Mouse (Mus musculus) forebrain, embryonic 14.5 days (tissue): ENCODE results near the gene Shmt1. TPM values are rescaled to one million over a fixed set of nuclear protein-coding genes. Genes with fewer than 3 reads are reported as not detected.

Source experiments
- ATAC-seq: fragments of 200-750 bp; cut with Nextera tagmentation; 2 replicates; pipeline ENCODE4 v1.8.0; 2017; ENCODE audit warnings: mild to moderate bottlenecking, moderate library complexity
- DNase-seq: peaks from one replicate; pipeline ENCODE4 v3.0.0-alpha.2; 2015; ENCODE audit warnings: low spot score
- H3K27ac ChIP-seq: fragments of 300-500 bp; sonication (generic); 2 replicates; pipeline ENCODE4 v1.5.1; 2014; ENCODE audit warnings: low read depth, mild to moderate bottlenecking, control low read depth, low read length, moderate library complexity
- H3K27me3 ChIP-seq: fragments of 300-500 bp; sonication (generic); replicated peaks from 2 replicates; pipeline ENCODE4 v1.6.1; 2014; ENCODE audit warnings: low read length, control low read depth, mixed read lengths; ENCODE audit not compliant: control insufficient read depth, insufficient read depth
- H3K36me3 ChIP-seq: fragments of 300-500 bp; sonication (generic); 2 replicates; pipeline ENCODE4 v1.6.1; 2014; ENCODE audit warnings: low read length, control low read depth; ENCODE audit not compliant: control insufficient read depth, insufficient read depth
- H3K4me1 ChIP-seq: fragments of 300-500 bp; sonication (generic); 2 replicates; pipeline ENCODE4 v1.6.1; 2014; ENCODE audit warnings: antibody characterized with exemption, low read length, control low read depth; ENCODE audit not compliant: control insufficient read depth, insufficient read depth
- H3K4me2 ChIP-seq: fragments of 300-500 bp; sonication (generic); 2 replicates; pipeline ENCODE4 v1.6.1; 2014; ENCODE audit warnings: mild to moderate bottlenecking, control low read depth, low read length
- H3K4me3 ChIP-seq: fragments of 300-500 bp; sonication (generic); 2 replicates; pipeline ENCODE4 v1.5.1; 2014; ENCODE audit warnings: low read depth, low read length, control low read depth
- H3K9ac ChIP-seq: fragments of 300-500 bp; sonication (generic); 2 replicates; pipeline ENCODE4 v1.6.1; 2014; ENCODE audit warnings: mild to moderate bottlenecking, low read length, control low read depth, moderate library complexity
- H3K9me3 ChIP-seq: fragments of 300-500 bp; sonication (generic); replicated peaks from 2 replicates; pipeline ENCODE4 v1.6.1; 2016; ENCODE audit warnings: low read length, control low read depth, mixed read lengths; ENCODE audit not compliant: control insufficient read depth
- WGBS: fragments of 180-500 bp; shearing (Covaris S2); extraction: QIAGEN DNeasy Blood & Tissue Kit; methylation state at CpG from one replicate; pipeline ENCODE4 v1.1.7; 2014; 5-methylcytosine and 5-hydroxymethylcytosine counted together
- polyA plus RNA-seq: library from polyadenylated mRNA; unstranded; fragments of >200 nt; fragmentation: Nextera tagmentation; extraction: Ambion mirVana; gene quantifications from 2 replicates; pipeline ENCODE4 v1.2.1, GENCODE M21; 2014

The Shmt1 gene
- polyA plus RNA-seq, 1 experiment from 2014 or later = 17.3 TPM

DNA sequence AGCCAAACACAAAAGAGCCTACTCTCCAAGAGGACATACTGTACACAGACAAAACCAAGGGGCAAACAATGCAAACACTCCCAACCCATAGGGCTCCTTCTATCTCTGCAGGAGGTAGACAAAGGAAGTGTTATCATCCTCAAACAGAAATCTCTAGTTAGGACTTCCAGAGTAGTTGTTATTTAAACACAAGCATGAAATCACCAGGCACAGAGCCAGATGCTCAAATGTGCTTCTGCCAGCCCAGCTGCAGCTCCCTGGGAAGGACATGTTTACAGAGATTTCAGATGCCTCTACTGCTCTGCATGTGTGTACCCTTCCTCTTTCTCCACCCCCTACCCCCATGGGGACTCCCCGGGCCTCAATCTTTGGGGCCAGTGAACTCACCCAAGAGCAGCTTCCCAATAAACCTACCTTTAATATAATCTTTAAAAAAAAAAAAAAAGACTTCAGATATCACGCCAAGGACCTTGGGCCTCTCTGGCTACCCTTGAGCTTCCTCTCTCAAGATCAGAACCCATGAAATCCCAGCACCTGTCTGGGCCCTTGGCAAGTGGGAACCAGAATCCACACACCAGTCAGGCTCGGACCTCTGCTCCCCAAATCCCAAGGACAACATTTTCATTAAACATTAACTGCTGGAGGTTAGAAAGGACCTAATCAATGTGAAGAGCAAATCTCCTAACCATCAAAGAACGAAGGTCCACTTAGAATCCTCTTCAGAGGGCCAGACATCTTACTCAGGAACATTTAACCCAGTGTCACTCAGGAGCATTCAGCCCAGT is 3.0 kb downstream of the Shmt1 start:
- Histone ChIP-seq H3K4me3 (no peak overlapping the region), H3K27me3 (no peaks in the 10 kb centered on the region), H3K4me2 (no peak overlapping the region), H3K36me3 (no peaks in the 10 kb centered on the region), H3K4me1 (peaks cover 7% of the 10 kb centered on the region), H3K27ac (no peak overlapping the region), H3K9me3 (no peaks in the 10 kb centered on the region), H3K9ac (no peak overlapping the region)
- peak; percentile 52 for DNase-seq
- 81% methylated on average over 4 of the region's 4 CpGs for WGBS
- no peak for ATAC-seq

DNA sequence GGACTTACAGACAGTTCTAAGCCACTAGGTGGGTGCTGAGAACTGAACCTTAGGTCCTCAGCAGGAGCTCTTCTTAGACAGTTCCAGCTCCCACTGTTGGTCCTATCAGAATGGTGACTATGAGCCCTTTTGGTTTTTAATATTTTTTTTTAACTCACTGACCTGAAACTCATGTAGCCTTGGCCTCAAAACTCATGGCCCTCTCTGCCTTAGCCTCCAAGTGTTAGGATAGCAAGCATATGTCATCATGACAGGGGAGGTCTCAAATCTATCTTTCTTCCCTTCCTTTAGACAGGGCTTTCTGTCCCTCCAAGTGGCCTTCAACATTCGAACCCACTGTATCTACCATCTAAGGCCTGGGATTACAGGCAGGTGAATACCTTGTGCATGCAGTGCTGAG is 10.6 kb downstream of the Shmt1 start:
- Histone ChIP-seq H3K4me3 (no peak overlapping the region), H3K27me3 (no peaks in the 10 kb centered on the region), H3K4me1 (no peaks in the 10 kb centered on the region), H3K36me3 (peaks cover 12% of the 10 kb centered on the region; the same call in 1 of the 2 replicates), H3K4me2 (no peak overlapping the region), H3K27ac (no peak overlapping the region), H3K9me3 (no peaks in the 10 kb centered on the region), H3K9ac (no peak overlapping the region)
- DNase-seq (no peak), ATAC-seq (no peak)
- 86% methylated on average over 1 of the region's 1 CpGs for WGBS

DNA sequence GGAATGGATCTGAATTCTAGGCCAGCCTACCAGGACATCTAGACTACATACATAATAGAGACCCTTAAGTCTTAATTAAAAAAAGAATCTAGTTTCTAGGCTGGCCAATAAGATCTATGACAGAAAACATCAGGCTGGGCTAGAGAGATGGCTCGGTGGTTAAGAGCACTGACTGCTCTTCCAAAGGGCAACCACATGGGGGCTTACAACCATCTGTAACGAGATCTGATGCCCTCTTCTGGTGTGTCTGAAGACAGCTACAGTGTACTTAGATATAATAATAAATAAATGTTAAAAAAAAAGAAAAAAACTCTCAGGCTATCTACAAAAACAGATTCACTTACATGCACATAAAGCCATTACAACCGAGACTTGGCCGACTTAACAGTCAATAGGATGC is 11.5 kb downstream of the Shmt1 start:
- H3K4me2 ChIP-seq = no peak overlapping the region
- ATAC-seq = no peak
- 82% methylated on average over 4 of the region's 4 CpGs for WGBS
- no peak overlapping the region for H3K4me3 ChIP-seq
- no peak overlapping the region for H3K9ac ChIP-seq
- no peak for DNase-seq
- H3K27ac ChIP-seq = no peak overlapping the region
- H3K4me1 ChIP-seq = no peaks in the 10 kb centered on the region
- no peaks in the 10 kb centered on the region for H3K9me3 ChIP-seq
- H3K27me3 ChIP-seq = no peaks in the 10 kb centered on the region
- peaks cover 12% of the 10 kb centered on the region; the same call in 1 of the 2 replicates for H3K36me3 ChIP-seq

DNA sequence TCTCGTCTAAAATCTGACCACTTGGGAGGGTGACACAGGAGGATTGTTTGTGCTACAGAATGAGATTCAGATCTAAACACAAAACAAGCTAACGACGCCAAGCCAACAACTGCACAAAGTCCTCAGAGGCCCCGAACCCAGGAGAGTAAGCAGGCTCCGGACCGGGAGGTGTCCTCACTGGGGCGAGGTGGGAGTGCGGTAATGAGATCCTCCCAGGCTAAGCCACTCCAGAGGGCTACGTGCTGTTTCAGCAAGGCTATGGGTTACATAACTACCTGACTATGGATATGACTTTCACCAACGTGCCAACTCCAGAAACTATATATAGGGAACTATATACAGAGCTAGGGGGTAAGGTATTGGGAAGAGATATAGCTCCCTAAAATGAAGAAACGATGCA is 15.2 kb downstream of the Shmt1 start:
- no peaks in the 10 kb centered on the region for H3K27me3 ChIP-seq
- H3K27ac ChIP-seq = no peak overlapping the region
- no peak overlapping the region for H3K4me3 ChIP-seq
- no peak overlapping the region for H3K9ac ChIP-seq
- peaks cover 23% of the 10 kb centered on the region for H3K36me3 ChIP-seq
- whole genome bisulfite sequencing = 90% methylated on average over 11 of the region's 11 CpGs
- DNase-seq (no peak), ATAC-seq (no peak)
- no peak overlapping the region for H3K4me2 ChIP-seq
- H3K4me1 ChIP-seq = no peaks in the 10 kb centered on the region
- H3K9me3 ChIP-seq = no peaks in the 10 kb centered on the region

DNA sequence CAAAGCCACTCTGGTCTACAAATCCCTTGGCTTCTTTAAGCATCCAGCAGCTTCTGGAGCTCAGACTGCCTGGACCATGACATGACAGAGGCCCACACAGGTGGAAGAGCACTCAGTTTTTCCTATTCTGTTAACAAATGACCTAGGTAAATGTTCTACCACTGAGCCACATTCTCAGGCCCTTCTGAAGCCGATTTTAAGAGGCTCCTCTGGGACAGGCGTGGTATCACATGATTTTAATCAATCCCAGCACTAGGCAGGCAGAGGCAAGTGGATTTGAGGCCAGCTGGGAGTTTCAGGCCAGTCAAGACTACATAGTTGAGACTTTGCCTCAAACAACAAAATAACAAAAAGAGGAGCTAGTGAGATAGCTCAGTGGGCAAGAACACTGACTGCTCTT is 21.0 kb downstream of the Shmt1 start:
- Histone ChIP-seq H3K27me3 (no peaks in the 10 kb centered on the region), H3K9ac (no peak overlapping the region), H3K4me2 (no peak overlapping the region), H3K4me1 (no peaks in the 10 kb centered on the region), H3K4me3 (no peak overlapping the region), H3K27ac (no peak overlapping the region), H3K36me3 (peaks cover 54% of the 10 kb centered on the region), H3K9me3 (no peaks in the 10 kb centered on the region)
- ATAC-seq (no peak), DNase-seq (no peak)
- WGBS = 90% methylated on average over 2 of the region's 2 CpGs

DNA sequence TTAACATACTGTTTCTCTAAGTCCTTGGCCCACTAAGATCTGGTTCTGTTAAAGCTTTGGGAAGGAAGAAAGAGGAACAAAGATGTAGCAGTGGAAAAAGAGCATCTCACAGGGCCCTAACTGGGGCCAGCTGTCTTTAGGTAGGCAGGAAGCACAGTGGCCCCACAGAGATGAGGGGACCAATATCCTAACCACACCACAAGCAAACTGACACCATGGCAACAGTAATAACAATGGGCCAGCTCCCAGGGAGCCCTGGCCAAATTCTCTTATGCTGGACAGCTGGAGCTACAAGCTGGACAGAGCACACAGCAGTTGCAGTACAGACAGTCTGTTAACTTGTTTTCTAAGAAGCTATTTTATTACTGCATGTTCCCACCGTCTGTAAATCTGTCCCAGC is 23.9 kb downstream of the Shmt1 start:
- DNase-seq = no peak
- peaks cover 67% of the 10 kb centered on the region for H3K36me3 ChIP-seq
- no peak overlapping the region for H3K27ac ChIP-seq
- no peak overlapping the region for H3K4me3 ChIP-seq
- no peaks in the 10 kb centered on the region for H3K27me3 ChIP-seq
- WGBS = 68% methylated on average over 1 of the region's 1 CpGs
- H3K9me3 ChIP-seq = no peaks in the 10 kb centered on the region
- H3K4me1 ChIP-seq = 0 out of 2 replicates have a peak, but pooled peaks cover 3% of the 10 kb centered on the region
- no peak overlapping the region for H3K9ac ChIP-seq
- no peak overlapping the region for H3K4me2 ChIP-seq
- no peak for ATAC-seq

DNA sequence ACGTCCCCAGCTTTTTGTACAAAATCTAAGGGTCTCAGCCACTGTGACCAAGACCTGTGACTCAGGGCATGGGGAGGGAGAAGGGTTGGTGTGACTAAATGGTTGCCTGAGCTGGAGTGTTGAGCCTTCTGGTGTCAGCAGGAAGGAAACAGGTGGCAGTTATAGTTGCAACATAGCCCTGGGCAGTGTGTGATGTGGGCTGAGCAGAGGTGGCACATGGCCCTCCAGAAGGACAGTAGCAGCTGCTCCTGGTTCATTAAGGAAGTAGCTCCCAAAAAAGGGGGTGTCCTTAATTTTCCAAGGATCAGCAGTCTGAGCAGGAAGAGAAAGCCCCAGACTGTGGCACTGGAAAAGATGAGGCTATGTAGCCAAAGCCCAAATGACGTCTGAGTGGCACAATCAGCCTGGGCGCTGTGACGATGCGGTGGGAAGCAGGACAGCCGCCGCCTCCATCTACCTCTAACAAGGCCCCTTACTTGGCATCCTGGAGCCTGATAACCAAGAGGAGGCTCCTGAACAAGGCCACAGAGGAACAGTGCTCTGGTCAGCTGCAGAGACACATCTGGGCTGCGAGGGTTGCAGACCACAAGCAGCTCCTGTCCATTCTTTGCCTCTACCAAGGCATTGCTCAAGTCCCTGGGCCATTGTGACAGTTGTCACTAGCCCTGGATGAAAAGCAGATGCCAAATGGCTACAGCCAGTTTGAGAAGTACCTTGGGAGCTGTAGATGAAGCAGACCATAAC is 27.2 kb downstream of the Shmt1 start:
- Histone ChIP-seq H3K27ac (no peak overlapping the region), H3K4me2 (no peak overlapping the region), H3K27me3 (no peaks in the 10 kb centered on the region), H3K9me3 (no peaks in the 10 kb centered on the region), H3K4me3 (no peak overlapping the region), H3K4me1 (peaks cover 35% of the 10 kb centered on the region), H3K36me3 (peaks cover 74% of the 10 kb centered on the region), H3K9ac (no peak overlapping the region)
- DNase-seq (no peak), ATAC-seq (no peak)
- WGBS = 92% methylated on average over 8 of the region's 8 CpGs

DNA sequence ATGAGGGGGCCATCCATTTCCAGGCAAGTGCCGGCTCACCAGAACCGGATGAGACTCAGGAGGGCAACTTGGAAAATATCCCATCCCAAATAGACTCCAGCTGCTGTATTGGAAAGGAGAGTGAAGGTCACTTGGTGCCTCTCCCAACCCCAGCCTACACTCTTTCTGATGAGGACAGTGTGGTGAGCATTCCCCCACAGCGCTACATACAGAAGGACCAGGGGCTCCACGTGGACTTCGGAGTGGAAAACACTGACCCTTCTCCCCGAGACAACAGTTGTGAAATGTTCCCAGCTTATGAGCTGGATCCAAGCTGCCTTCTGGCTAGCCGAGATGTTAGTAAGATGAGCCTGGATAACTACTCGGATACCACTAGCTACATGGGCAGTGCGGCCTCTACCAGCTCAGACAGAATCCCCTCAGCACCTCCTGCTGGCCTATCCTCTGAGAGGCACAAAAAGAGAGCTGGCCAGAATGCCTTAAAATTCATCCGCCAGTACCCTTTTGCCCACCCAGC is 31.8 kb downstream of the Shmt1 start:
- Histone ChIP-seq H3K4me3 (no peak overlapping the region), H3K27ac (no peak overlapping the region), H3K36me3 (peaks cover 40% of the 10 kb centered on the region), H3K9ac (no peak overlapping the region; the same call in 1 of the 2 replicates), H3K27me3 (no peaks in the 10 kb centered on the region), H3K9me3 (no peaks in the 10 kb centered on the region), H3K4me1 (peaks cover 61% of the 10 kb centered on the region), H3K4me2 (peak overlapping the region; percentile 38)
- ATAC-seq (no peak), DNase-seq (no peak)
- 90% methylated on average over 10 of the region's 10 CpGs for WGBS
